Mouse (Mus musculus) c-Kit-positive CD71-positive TER-119-positive erythroid progenitor cells, embryonic 14.5 days (primary cell): ENCODE data around the gene Gm44973.
A peak's percentile ranks its signal among the peaks of the same experiment; 100 is the strongest.
"Not testable (repeated sequence)": the region's sequence is repeated elsewhere in the genome, so short reads cannot be mapped to it uniquely, and the experiment has no call there.

Experiments
- DNase-seq: peaks from one replicate; pipeline ENCODE4 v3.0.0-alpha.2; 2013; ENCODE audit warnings: low spot score

Gm44973 gene

GRCm38 (mm10) chr7:5052438-5052837 is 37.1 kb downstream of the Gm44973 start:
- DNase-seq = no peak

- no peak for DNase-seq
Measured at GRCm38 (mm10) chr7:5052931-5053343, 37.6 kb downstream of the Gm44973 start.

- DNase-seq = no peak
Measured at GRCm38 (mm10) chr7:5053456-5054179, 38.3 kb downstream of the Gm44973 start.

GRCm38 (mm10) chr7:5056651-5057263 is 41.5 kb downstream of the Gm44973 start:
- DNase-seq = no peak

GRCm38 (mm10) chr7:5057381-5057780 is 42.1 kb downstream of the Gm44973 start:
- DNase-seq = no peak

GRCm38 (mm10) chr7:5057804-5058203 is 42.5 kb downstream of the Gm44973 start:
- DNase-seq = no peak

- no peak for DNase-seq
Measured at GRCm38 (mm10) chr7:5058631-5059030, 43.3 kb downstream of the Gm44973 start.

GRCm38 (mm10) chr7:5059421-5059820 is 44.1 kb downstream of the Gm44973 start:
- DNase-seq = no peak

- DNase-seq = peak; percentile 75
Measured at GRCm38 (mm10) chr7:5060239-5060731, 45.0 kb downstream of the Gm44973 start.

GRCm38 (mm10) chr7:5060944-5061773 is 45.9 kb downstream of the Gm44973 start:
- DNase-seq = peak; percentile 97

- peak; percentile 86 for DNase-seq
Measured at GRCm38 (mm10) chr7:5061774-5062359, 46.6 kb downstream of the Gm44973 start, which contains the start of gene U2af2. U2af2 (plus strand) TSS chr7:5062143.

GRCm38 (mm10) chr7:5062360-5063001 is 47.2 kb downstream of the Gm44973 start:
- DNase-seq = peak; percentile 84

- DNase-seq = no peak
Measured at GRCm38 (mm10) chr7:5064886-5065285, 49.6 kb downstream of the Gm44973 start.

GRCm38 (mm10) chr7:5073586-5073985 is 58.3 kb downstream of the Gm44973 start:
- no peak for DNase-seq

GRCm38 (mm10) chr7:5074984-5075383 is 59.7 kb downstream of the Gm44973 start:
- no peak for DNase-seq

- peak; percentile 67 for DNase-seq
Measured at GRCm38 (mm10) chr7:5076931-5077330, 61.6 kb downstream of the Gm44973 start.

GRCm38 (mm10) chr7:5079365-5080009 is 64.2 kb downstream of the Gm44973 start:
- not testable (repeated sequence) for DNase-seq

GRCm38 (mm10) chr7:5080010-5080751 is 64.9 kb downstream of the Gm44973 start, which contains the start of gene Epn1:
Epn1 (plus strand) TSS chr7:5080235.
- peak; percentile 92 for DNase-seq

- DNase-seq = no peak
Measured at GRCm38 (mm10) chr7:5080815-5081214, 65.5 kb downstream of the Gm44973 start.

- DNase-seq = peak; percentile 77
Measured at GRCm38 (mm10) chr7:5081241-5081640, 65.9 kb downstream of the Gm44973 start.
